Mouse (Mus musculus) naive thymus-derived CD4-positive, alpha-beta T cell, adult 2 months (primary cell): Measurements from ENCODE around the gene Nudt21.

ENCODE experiments used
- DNase-seq: peaks from one replicate; pipeline ENCODE4 v3.0.0-alpha.2; 2011; ENCODE audit warnings: low read depth

Gene Nudt21

GRCm38 (mm10) chr8:94036944-94037524, at the start of gene Nudt21, which contains the start of gene Ogfod1:
Gene Nudt21, minus strand, starts transcription at chr8:94037031.
Gene Ogfod1, plus strand, starts transcription at chr8:94037198.
- peak; percentile 100 for DNase-seq

- DNase-seq: no peak
Observed at GRCm38 (mm10) chr8:94076461-94077192, 39.8 kb upstream of the Nudt21 start.

- no peak for DNase-seq
Observed at GRCm38 (mm10) chr8:94068793-94069192, 32.0 kb upstream of the Nudt21 start.

GRCm38 (mm10) chr8:94066121-94066863, 29.5 kb upstream of the Nudt21 start:
- no peak for DNase-seq

GRCm38 (mm10) chr8:94057157-94057854, 20.5 kb upstream of the Nudt21 start:
- peak; percentile 51 for DNase-seq

- DNase-seq: no peak
Observed at GRCm38 (mm10) chr8:94052696-94053095, 15.9 kb upstream of the Nudt21 start.

GRCm38 (mm10) chr8:94047845-94048244, 11.0 kb upstream of the Nudt21 start:
- DNase-seq: no peak

GRCm38 (mm10) chr8:94037806-94038205, 975 bp upstream of the Nudt21 start:
- peak; percentile 38 for DNase-seq

GRCm38 (mm10) chr8:94036541-94036940, 290 bp downstream of the Nudt21 start:
- peak; percentile 67 for DNase-seq

- DNase-seq: peak; percentile 11
Observed at GRCm38 (mm10) chr8:94035200-94035599, 1.6 kb downstream of the Nudt21 start.

GRCm38 (mm10) chr8:94033601-94034000, 3.2 kb downstream of the Nudt21 start:
- DNase-seq: no peak

GRCm38 (mm10) chr8:94029701-94030100, 7.1 kb downstream of the Nudt21 start:
- no peak for DNase-seq

GRCm38 (mm10) chr8:94023916-94024315, 12.9 kb downstream of the Nudt21 start:
- no peak for DNase-seq

GRCm38 (mm10) chr8:94013026-94013612, 23.7 kb downstream of the Nudt21 start:
- DNase-seq: no peak

GRCm38 (mm10) chr8:94012013-94012951, 24.5 kb downstream of the Nudt21 start, which contains the start of gene Amfr:
Gene Amfr, minus strand, starts transcription at chr8:94012842.
- DNase-seq: peak; percentile 83

- DNase-seq: no peak
Observed at GRCm38 (mm10) chr8:94011076-94012012, 25.5 kb downstream of the Nudt21 start.

- peak; percentile 31 for DNase-seq
Observed at GRCm38 (mm10) chr8:94010101-94010705, 26.6 kb downstream of the Nudt21 start.

GRCm38 (mm10) chr8:94009243-94009845, 27.5 kb downstream of the Nudt21 start:
- DNase-seq: peak; percentile 19

- no peak for DNase-seq
Observed at GRCm38 (mm10) chr8:94004139-94004538, 32.7 kb downstream of the Nudt21 start.
